Comparison of ENCODE assay signal across 8 mouse cellular contexts in genomic region chr6:90653736-90654135, GRCm38 (mm10). TPM values are rescaled to one million over a fixed set of nuclear protein-coding genes. Genes with fewer than 3 reads are reported as not detected.
DNase-seq lines count a peak whose midpoint lies in the region; ATAC-seq and TF ChIP-seq lines count a peak whose summit lies in the region.

No protein-coding gene starts in this region.

- no peak overlapping the region for H3K27ac ChIP-seq in heart, adult 2 months
- no peak overlapping the region for H3K27ac ChIP-seq in heart, embryonic 10.5 days
- no peak overlapping the region for H3K27ac ChIP-seq in bone marrow, adult 2 months (ENCODE audit: control insufficient read depth, insufficient read depth, low read depth, low read length, poor library complexity)
- no peak overlapping the region for H3K27ac ChIP-seq in embryonic facial prominence, embryonic 14.5 days (replicated peaks; ENCODE audit: low read depth, low read length)
- H3K27ac ChIP-seq in intestine, embryonic 15.5 days = no peak overlapping the region

- no peak; the same call in 1 of the 2 replicates for TF ChIP-seq CTCF in heart, adult 2 months (IDR thresholded peaks at IDR 0.05)
- TF ChIP-seq CTCF in bone marrow, adult 2 months (IDR thresholded peaks at IDR 0.05; ENCODE audit: control insufficient read depth, insufficient read depth, low read length) = peak; percentile 79

- no peaks in the 10 kb centered on the region for H3K9me3 ChIP-seq in heart, embryonic 10.5 days
- H3K9me3 ChIP-seq in embryonic facial prominence, embryonic 14.5 days (ENCODE audit: control insufficient read depth, low read length) = no peaks in the 10 kb centered on the region
- no peaks in the 10 kb centered on the region for H3K9me3 ChIP-seq in intestine, embryonic 15.5 days

- H3K4me2 ChIP-seq in embryonic facial prominence, embryonic 14.5 days (ENCODE audit: low read depth, low read length) = no peak overlapping the region
- H3K4me2 ChIP-seq in intestine, embryonic 15.5 days (replicated peaks) = no peak overlapping the region

- no peak overlapping the region for H3K9ac ChIP-seq in heart, adult 2 months (ENCODE audit: low read depth, low read length)
- no peak overlapping the region for H3K9ac ChIP-seq in embryonic facial prominence, embryonic 14.5 days (ENCODE audit: low read depth, low read length)
- H3K9ac ChIP-seq in intestine, embryonic 15.5 days = no peak overlapping the region

- H3K4me1 ChIP-seq in heart, adult 2 months (ENCODE audit: control insufficient read depth, insufficient read depth, low read length) = no peaks in the 10 kb centered on the region; the same call in 1 of the 2 replicates
- peaks cover 13% of the 10 kb centered on the region for H3K4me1 ChIP-seq in heart, embryonic 10.5 days
- no peaks in the 10 kb centered on the region for H3K4me1 ChIP-seq in bone marrow, adult 2 months (ENCODE audit: control insufficient read depth, insufficient read depth, low read length)
- no peaks in the 10 kb centered on the region for H3K4me1 ChIP-seq in embryonic facial prominence, embryonic 14.5 days (ENCODE audit: control insufficient read depth, insufficient read depth, low read length)
- H3K4me1 ChIP-seq in intestine, embryonic 15.5 days (replicated peaks) = no peaks in the 10 kb centered on the region; the same call in 1 of the 2 replicates

- 0 out of 2 replicates have a peak, but pooled peaks have one; percentile 49 for TF ChIP-seq EP300 in heart, adult 2 months (IDR thresholded peaks at IDR 0.05; ENCODE audit: insufficient read depth, low read depth, low read length)

- H3K4me3 ChIP-seq in heart, adult 2 months = no peak overlapping the region
- no peak overlapping the region for H3K4me3 ChIP-seq in heart, embryonic 10.5 days
- H3K4me3 ChIP-seq in bone marrow, adult 2 months (replicated peaks; ENCODE audit: control insufficient read depth, low read depth, low read length) = no peak overlapping the region
- no peak overlapping the region for H3K4me3 ChIP-seq in embryonic facial prominence, embryonic 14.5 days (ENCODE audit: low read depth, low read length)
- no peak overlapping the region for H3K4me3 ChIP-seq in intestine, embryonic 15.5 days (replicated peaks)

- no peaks in the 10 kb centered on the region for H3K27me3 ChIP-seq in heart, adult 2 months (ENCODE audit: control insufficient read depth, insufficient read depth, low read length)
- H3K27me3 ChIP-seq in heart, embryonic 10.5 days (ENCODE audit: insufficient read depth, poor library complexity, severe bottlenecking) = no peaks in the 10 kb centered on the region
- H3K27me3 ChIP-seq in embryonic facial prominence, embryonic 14.5 days (replicated peaks; ENCODE audit: control insufficient read depth, insufficient read depth, low read length) = no peaks in the 10 kb centered on the region
- H3K27me3 ChIP-seq in intestine, embryonic 15.5 days (replicated peaks) = no peaks in the 10 kb centered on the region

- ATAC-seq in embryonic facial prominence, embryonic 14.5 days (ENCODE audit: low read depth) = no peak
- 0 out of 2 replicates have a peak, but pooled peaks have one; percentile 39 for ATAC-seq in intestine, embryonic 15.5 days

- intact Hi-C loops in heart, adult 2 months (cut with DNase I) = loop anchor here (1.0 to 5.0 kb wide), 3 partner anchors 46 to 75 kb away; no protein-coding TSS in a partner anchor

- no peaks in the 10 kb centered on the region for H3K79me2 ChIP-seq in heart, adult 2 months (replicated peaks; ENCODE audit: control insufficient read depth, insufficient read depth, low read length)

- DNase-seq in heart, adult 2 months = peak; percentile 59 to 67
- DNase-seq in heart, embryonic 10.5 days (ENCODE audit: low spot score) = no peak
- peak; percentile 32 for DNase-seq in CD4-positive helper T cell, adult 2 months (ENCODE audit: low read depth, low spot score)
- DNase-seq in embryonic facial prominence, embryonic 14.5 days (ENCODE audit: low spot score) = peak; percentile 26
- DNase-seq in lung, adult 18-20 months = peak; percentile 43 to 65
- DNase-seq in retina, postnatal 7 days (ENCODE audit: low read depth, low spot score) = peak; percentile 16

- WGBS in heart, adult 2 months = 36% methylated on average over 2 of the region's 2 CpGs
- 47% methylated on average over 2 of the region's 2 CpGs for WGBS in heart, embryonic 10.5 days
- 46% methylated on average over 2 of the region's 2 CpGs for WGBS in bone marrow, adult 2 months
- WGBS in embryonic facial prominence, embryonic 14.5 days = 48% methylated on average over 2 of the region's 2 CpGs
- WGBS in intestine, embryonic 15.5 days = 43% methylated on average over 2 of the region's 2 CpGs

- H3K36me3 ChIP-seq in heart, adult 2 months (ENCODE audit: control insufficient read depth, insufficient read depth, low read length) = no peaks in the 10 kb centered on the region
- H3K36me3 ChIP-seq in heart, embryonic 10.5 days = no peaks in the 10 kb centered on the region
- no peaks in the 10 kb centered on the region for H3K36me3 ChIP-seq in embryonic facial prominence, embryonic 14.5 days (ENCODE audit: control insufficient read depth, insufficient read depth, low read length)
- H3K36me3 ChIP-seq in intestine, embryonic 15.5 days = no peaks in the 10 kb centered on the region

- no peak for TF ChIP-seq POLR2A in heart, adult 2 months (IDR thresholded peaks at IDR 0.05; ENCODE audit: insufficient read depth, low read depth, low read length)
- no peak for TF ChIP-seq POLR2A in bone marrow, adult 2 months (IDR thresholded peaks at IDR 0.05; ENCODE audit: borderline replicate concordance, control insufficient read depth, low read depth, low read length)

RNA-seq across cellular contexts. Expression of gene Slc41a3, which starts 49.2 kb away (rescaled TPM):
- total RNA-seq in heart, adult 2 months (2021) = 100 to 1,000 TPM in 1 of 2 experiments, 10 to 100 TPM in 1; 91.9 to 139 TPM
- polyA plus RNA-seq in heart, adult 2 months (2012; rRNA removed) = 100 and 128 TPM in 2 replicates
- 8.2 and 9.4 TPM in 2 replicates for polyA plus RNA-seq in heart, embryonic 10.5 days (2016; fragmentation: Nextera tagmentation; extraction: Ambion mirVana)
- 4.8 and 6.3 TPM in 2 replicates for polyA plus RNA-seq in bone marrow, adult 2 months (2011; ENCODE audit: insufficient read depth, insufficient read length, low replicate concordance, missing spikeins)
- polyA plus RNA-seq in embryonic facial prominence, embryonic 14.5 days (2014; fragmentation: Nextera tagmentation; extraction: Ambion mirVana) = 5.4 and 7.2 TPM in 2 replicates
- polyA plus RNA-seq in intestine, embryonic 15.5 days (2015; fragmentation: Nextera tagmentation; extraction: Ambion mirVana) = 5.1 and 5.7 TPM in 2 replicates
